Mouse (Mus musculus) gastrocnemius, adult 18-20 months (tissue): ENCODE measurements at regions not wholly inside any gene's neighbourhood (a gene's known extent, or its start where the extent isn't known, plus 50 kb on each side); places are given as distances from the start of the nearest gene placed in this dataset.

Experiments used
- DNase-seq: peaks from one replicate; pipeline ENCODE4 v3.0.0; 2021; ENCODE audit warnings: low spot score

DNA sequence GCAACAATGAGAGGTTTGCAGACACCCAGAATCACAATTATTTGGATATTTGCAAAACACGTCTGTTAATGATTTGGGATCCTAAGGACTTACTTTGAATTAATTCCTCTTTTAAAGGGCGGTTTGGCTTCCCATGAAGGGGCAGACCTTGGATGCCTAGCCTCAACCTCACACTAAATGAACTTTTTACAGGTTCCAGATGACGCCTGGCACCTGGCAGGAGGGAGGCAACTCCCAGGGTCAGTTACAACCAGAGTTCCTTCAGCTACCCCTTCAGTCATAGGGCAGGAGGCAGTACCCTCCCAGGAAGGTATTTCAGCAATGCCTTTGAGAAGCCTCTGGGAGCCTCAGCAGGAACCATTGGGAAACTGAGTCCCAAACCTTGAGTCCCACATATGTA is 57.9 kb upstream of the Stx18 start:
- DNase-seq = no peak

DNA sequence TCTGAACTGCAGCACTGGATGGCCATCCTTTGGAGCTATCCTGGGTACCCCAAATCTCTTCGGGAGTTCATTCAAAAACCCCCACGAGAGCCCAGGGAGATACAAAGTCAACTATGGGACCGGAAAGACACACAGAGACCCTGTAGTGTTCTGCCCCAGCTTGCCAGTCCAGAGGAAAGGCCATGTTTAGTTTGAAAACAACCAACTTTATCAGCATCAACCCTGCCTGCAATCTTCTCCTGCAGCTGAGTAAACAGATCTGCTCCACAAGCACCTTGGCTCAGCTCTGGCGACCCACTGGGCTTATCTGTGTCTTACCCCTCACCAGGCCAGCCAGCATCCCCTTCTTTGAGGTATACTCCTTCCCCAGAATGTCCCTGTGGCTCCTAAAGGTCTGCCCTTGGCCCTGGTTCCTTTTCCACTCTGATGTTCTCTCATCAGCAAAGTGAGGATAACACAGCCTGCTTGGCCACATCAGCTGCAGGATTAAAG is 61.6 kb upstream of the Stx18 start:
- no peak for DNase-seq

GRCm38 (mm10) chr5:37972980-37973545 is 65.5 kb upstream of the Stx18 start:
- no peak for DNase-seq

DNA sequence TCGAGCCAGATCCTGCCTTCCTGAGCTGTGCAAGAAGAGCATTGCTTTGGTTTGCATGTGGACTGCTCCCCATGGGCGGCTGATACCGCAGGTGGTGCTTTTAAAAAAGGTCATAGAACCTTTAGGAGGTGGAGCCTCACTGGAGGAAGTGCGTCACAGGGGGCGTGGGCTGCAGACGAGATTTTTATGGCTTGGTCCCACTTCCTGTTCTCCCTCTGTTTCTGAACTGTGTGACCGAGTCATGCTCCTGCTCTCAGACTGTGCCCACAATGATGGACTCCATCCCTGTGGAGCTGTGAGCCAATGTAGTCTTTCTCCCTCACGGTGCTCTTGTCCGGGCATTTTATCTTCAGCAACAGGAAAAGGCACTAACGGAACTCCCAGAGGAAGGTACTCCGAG is 66.8 kb upstream of the Stx18 start:
- no peak for DNase-seq

GRCm38 (mm10) chr5:37968596-37968995 is 69.9 kb upstream of the Stx18 start:
- no peak for DNase-seq

DNA sequence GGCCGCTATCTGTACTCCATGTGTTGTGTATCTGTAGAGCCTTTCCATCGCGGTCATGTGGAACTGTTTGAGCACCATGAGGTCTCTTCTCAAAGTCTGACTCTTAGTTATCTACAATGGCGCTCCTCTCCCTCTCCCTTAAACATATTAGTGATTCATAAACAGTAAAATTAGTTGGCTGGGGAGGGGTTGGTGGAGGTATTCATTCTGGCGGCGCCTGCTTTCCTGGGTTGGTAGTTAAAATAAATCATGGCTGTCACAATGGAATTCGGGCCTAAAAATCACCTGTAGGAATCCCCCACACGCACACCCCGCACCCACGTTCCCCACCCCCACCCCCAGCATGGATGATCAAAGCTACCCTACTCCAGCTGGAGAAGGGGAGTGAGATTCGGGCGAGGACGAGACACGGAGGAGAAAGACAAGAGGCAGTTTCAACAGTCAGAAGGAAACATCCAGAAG is 70.6 kb upstream of the Stx18 start:
- DNase-seq = no peak

GRCm38 (mm10) chr5:37967106-37967913 is 71.2 kb upstream of the Stx18 start:
- DNase-seq = no peak

DNA sequence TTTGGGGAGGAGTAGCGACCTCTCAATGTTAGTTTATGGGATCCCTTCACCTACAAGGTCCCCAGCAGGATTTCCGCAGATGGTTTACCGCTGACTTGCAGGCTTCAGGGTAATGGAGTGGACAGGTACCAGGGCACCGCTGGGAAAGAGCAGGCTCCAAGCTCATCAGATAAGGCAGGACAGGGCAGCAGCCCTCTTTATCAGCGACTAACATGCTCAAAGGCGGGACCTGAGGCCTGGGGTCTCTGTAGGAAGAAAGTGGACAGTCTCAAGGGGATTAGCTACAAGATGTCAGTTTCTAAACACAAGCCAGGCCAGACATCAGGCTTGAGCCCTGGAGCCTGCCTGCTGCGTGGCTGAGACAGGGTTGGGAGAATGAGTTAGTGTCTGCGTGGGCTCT is 74.9 kb upstream of the Stx18 start:
- DNase-seq = no peak

- no peak for DNase-seq
Measured at GRCm38 (mm10) chr5:37962513-37962912, 76.0 kb upstream of the Stx18 start.

DNA sequence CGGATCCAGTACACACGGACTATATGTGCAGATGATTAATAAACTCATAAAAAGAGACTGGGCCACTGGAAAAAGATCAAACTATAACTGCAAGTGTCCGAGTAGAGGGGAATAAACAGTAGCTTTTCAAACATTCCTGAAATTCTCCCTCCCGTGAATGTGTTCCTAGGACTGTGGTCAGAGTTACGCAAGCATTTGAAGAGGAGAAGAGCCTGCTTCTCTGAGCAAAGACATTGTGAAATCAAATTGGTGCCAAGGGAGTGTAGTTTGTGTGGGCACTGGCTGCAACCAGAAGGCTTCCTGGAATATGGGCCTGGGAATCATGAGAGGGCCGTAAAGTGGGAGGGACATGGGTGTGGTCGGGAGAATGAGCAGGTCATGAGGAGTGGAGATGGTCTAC is 78.3 kb upstream of the Stx18 start:
- no peak for DNase-seq

GRCm38 (mm10) chr5:37952096-37952495 is 86.4 kb upstream of the Stx18 start:
- no peak for DNase-seq

DNA sequence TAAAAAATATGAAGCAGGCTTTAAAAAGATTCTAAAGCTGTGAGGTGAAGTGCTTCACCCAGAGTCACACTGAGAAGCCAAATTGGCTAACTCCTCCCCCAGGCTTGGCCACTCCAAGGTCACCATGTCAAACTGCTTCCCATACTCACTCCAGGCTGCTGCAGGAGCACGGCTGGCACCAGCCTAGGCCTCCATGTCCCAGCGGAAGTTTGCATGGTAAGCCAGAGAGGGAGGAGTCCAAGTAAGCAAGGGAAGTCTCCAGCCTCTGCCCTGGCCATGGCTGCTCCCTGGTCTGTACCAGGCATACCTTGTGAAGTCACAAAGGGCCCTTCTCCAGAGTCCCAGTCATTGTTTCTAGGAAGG is 105.8 kb upstream of the Stx18 start:
- DNase-seq = no peak

DNA sequence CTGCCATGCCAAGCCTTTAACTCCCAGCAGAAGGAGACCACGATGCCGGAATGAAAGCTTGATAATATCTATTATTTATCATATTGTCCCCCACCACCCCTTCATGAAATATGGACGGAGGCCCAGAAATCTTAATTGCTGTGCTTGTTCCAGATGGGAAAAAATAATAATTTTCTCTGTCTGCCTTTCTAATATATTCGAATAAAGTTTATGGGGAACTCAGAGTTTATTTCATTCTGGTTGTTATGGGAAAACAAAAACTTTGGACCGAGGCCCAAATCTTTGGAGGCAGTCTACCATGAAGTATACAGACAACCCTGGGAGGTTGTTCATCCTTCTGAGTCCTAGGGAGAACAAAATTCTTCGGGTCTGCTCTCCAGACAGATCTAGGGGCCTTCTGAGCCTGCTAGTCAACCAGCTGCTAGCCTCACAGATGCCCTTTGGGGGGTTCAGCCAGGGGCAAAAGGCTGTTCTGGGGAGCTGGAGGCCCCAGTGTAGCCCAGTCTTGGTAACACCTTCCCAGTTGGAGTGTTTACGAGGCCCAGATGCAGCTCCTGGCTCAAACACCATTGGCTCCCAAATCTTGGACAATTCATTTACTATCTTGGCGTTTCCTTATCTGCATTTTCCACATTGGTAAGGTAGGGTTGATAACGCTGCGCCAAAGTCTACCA is 106.3 kb upstream of the Stx18 start:
- no peak for DNase-seq

- no peak for DNase-seq
Measured at GRCm38 (mm10) chr5:37920481-37920880, 96.1 kb upstream of the Msx1 start.

- DNase-seq = no peak
Measured at GRCm38 (mm10) chr5:37919102-37919501, 94.7 kb upstream of the Msx1 start.

DNA sequence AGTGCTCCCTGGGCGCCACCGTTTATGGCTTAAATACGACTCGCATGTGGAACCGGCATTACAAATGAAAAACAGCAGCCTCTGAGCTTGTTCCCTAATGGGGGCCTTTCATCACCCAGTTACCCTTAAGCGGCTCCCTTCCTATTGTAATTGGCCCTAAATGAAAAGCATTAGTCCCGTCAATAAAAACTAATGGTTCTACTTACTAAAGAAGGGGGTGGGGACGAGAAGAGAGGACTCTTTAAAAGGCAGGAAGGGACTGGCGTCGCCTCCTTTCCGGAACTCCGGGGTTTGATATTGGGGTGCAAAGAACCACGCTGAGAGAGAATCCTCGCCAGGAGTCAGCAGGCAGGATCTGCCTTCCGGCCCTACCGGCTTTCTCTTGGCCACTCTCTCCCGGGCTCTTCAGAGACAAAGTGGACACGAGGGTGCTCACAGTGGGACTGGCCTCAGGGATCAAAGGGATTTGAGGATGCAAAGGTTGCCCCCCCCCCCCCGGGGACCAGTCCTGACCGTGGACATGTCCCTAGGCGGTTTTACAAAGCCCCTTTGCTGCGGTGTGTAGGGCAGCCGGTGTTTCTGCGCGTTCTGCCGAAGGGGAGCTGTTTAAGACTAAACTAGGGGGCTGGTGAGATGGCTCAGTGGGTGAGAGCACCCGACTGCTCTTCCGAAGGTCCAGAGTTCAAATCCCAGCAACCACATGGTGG is 93.8 kb upstream of the Msx1 start:
- no peak for DNase-seq

DNA sequence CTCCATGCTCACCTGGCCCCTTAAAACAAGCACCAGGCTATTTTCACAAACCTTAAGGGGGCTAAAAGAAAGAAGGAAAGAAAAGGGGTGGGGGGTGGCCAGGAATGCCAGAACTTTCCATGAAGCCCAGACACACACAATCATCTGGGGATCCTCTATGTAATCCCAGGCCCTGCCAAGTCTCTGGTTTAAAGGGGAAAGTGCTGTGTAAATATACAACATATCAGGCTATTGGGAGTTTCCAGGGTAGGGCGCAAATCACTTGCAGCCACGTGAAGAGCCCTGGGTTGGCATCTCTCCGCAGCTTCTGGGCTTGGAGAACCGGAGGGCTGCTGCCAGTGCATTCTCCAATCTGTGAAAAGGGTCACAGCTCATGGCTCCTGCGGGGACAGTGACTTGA is 92.8 kb upstream of the Msx1 start:
- DNase-seq = no peak

DNA sequence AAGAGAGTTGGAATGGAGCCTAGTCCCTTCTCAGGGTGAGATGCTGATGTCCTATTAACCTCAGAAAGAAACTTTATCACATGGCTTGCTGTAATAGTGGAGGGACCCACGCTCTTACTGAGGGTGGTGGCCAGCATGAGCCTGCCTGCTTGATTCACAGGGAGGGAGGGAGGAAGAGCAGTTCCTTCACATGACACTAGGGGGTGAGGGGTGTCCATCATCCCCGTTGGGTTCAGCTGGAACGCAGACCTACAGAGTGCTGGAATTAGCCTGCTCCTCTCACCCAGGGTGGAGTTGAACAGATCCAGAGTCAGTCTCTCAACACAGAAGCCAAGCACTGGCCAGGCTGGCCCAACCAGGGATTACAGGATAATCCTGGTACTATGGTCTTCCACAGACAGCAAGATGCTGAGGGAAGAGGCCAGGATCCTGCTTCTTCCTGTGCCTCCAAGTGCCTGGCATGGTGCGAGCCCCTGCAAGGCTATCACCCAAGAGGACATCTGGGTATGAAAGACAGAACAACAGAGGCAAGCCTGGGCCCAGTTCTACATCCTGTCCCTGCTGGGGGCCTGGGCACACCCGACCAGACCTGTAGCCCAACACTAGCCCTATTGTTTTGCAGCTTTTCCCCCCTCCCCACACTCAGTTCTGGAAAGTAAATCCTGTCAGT is 80.4 kb upstream of the Msx1 start:
- no peak for DNase-seq

- no peak for DNase-seq
Measured at GRCm38 (mm10) chr5:37903861-37904260, 79.5 kb upstream of the Msx1 start.

DNA sequence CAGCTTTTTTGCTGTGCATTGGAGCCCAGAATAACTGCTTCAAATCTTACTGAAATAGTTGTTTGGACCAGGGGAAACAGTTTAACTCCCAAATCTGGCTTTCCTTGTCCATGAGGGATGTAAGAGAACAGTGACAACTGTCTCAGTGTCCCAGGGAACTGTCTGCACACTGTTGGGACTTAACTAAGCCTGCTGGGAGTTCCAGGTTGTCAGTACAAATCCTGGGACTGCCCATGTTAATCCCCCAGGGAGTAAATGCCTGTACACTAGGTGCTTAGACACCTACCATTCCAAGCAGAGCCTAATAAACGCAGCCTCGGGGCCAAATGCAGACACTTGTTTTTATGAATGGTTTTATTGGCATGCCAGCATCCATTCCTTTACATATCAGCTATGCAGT is 78.4 kb upstream of the Msx1 start:
- no peak for DNase-seq

- DNase-seq = no peak
Measured at GRCm38 (mm10) chr5:37901861-37902291, 77.5 kb upstream of the Msx1 start.
